Mouse (Mus musculus) CD4-positive, CD25-positive, alpha-beta regulatory T cell, adult 4 months (primary cell): ENCODE data around the gene Dyrk1a. TPM values are rescaled to one million over a fixed set of nuclear protein-coding genes. Genes with fewer than 3 reads are reported as not detected.

ENCODE experiments used
- ATAC-seq: one replicate; pipeline ENCODE4 v1.8.0; 2017
- polyA plus RNA-seq, 2 experiments: library from polyadenylated mRNA; unstranded; fragments of 100-300 nt; shearing (Covaris generic); gene quantifications; one replicate each; pipeline ENCODE4 v1.2.1; 2017

Dyrk1a gene
- polyA plus RNA-seq, 2 experiments from 2014 or later: 24.2 to 26.6 TPM

DNA sequence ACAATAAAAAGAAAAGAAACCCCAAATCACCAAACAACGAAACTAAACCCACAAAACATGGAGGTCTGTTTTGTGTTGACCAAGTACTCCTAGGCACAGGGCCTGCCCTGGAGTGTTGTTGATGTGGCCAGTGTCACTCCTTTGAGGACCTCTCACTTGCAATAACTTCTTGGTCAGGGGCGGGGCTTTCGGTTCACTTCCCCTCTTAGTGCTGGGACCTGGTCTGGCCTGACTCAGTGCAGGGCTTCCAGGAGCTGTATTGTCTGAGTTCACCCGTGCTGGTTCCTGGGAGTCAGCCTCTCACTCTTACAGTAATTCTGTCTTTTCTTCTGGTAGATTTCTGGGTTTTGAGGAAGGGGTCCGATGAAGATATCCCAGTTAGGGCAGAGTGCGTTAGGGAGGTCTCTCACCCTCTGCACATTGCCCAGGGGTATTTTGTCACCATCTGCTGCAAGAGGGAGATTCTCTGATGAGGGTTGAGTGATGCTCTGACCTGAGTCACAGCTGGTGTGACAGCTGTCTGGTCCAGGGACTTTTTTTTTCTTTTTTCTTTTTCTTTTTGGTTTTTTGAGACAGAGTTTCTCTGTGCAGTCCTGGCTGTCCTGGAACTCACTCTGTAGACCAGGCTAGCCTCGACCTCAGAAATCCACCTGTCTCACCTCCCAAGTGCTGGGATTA, 150.8 kb downstream of the Dyrk1a start:
- ATAC-seq: no peak

DNA sequence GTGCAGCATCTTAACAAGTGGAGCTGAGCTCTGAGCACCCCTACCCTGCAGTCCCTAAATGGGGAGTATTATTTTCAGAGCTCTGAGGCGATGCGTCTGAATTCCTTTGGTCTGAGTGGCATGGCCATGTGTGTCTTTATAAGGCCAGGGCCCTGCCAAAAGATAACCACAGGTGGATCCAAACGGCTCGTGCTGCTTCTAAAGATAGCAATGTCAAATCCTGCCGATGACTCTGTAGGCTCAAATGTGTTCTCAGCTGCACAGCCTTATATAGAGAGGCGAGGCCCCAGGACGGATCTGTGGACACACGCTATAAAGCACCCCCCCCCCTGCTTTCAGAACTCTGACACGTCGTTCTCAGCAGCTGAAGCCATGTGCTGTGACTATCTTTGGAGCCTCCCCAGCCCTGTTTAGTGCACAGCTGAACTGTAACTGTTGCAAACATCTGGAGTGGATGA, 151.8 kb downstream of the Dyrk1a start:
- no peak for ATAC-seq

DNA sequence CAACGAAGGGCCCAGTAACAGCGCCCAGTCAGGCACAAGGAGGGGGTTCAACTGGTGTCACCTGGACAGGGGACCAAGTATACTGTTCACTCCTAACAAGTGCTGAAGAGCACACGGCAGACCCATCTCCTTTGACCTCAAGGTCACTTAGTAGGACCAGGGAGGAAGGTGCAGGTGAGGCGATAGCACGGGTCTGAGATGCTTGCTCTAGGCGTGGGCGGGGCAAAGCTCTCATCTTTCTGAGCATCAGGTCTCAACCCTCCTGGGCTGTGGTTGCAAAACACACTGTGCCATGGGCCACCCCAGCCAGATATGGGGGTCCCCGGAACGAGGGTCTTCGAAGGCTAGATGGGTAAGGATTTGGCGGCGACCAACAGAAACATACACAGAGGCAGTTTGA, 153.1 kb downstream of the Dyrk1a start:
- no peak for ATAC-seq

- ATAC-seq: peak; percentile 90
Measured at GRCm38 (mm10) chr16:94724061-94724596, 154.3 kb downstream of the Dyrk1a start.

DNA sequence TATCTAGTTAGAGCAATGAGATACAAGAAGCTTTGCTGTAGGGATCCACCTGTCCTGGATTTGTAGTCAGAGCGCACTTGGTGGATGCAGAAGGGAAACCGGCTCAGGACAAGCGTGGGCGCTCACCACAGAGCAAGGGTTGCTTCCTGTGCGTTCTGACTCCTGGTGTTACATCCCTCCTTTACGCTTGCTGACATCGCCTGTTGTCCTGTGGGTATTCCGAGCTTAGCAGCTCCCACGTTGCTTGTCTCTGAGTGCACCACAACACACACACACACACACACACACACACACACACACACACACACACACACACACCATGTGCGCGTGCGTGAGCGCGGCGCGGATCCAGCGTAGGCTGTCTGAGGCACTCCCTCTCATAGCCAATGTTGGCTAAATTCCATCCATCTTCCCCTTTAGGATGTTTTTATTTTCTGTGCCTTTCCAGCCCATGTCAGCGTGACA, 155.0 kb downstream of the Dyrk1a start:
- peak; percentile 77 for ATAC-seq

- no peak for ATAC-seq
Measured at GRCm38 (mm10) chr16:94729236-94729635, 159.4 kb downstream of the Dyrk1a start.

DNA sequence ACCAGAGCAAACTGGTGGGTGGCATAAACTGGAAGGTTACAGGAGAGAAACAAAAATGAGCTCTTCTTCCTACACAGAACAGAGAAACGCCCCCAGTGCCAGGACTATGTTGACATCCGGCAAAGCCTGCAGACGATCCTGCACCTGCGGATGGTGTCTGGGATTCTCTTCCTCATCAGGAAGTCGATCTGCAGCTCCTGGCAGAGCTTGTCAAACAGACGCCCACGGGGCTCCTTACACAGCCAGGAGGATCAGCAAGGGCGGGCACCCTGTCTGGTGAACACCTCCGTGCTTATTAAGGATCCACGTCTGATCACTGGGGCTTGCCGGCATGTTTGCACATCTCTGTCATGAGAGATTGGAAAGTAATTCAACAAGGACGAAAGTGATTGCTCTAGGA, 161.2 kb downstream of the Dyrk1a start:
- ATAC-seq: no peak

- ATAC-seq: no peak
Measured at GRCm38 (mm10) chr16:94735472-94735871, 165.7 kb downstream of the Dyrk1a start.

DNA sequence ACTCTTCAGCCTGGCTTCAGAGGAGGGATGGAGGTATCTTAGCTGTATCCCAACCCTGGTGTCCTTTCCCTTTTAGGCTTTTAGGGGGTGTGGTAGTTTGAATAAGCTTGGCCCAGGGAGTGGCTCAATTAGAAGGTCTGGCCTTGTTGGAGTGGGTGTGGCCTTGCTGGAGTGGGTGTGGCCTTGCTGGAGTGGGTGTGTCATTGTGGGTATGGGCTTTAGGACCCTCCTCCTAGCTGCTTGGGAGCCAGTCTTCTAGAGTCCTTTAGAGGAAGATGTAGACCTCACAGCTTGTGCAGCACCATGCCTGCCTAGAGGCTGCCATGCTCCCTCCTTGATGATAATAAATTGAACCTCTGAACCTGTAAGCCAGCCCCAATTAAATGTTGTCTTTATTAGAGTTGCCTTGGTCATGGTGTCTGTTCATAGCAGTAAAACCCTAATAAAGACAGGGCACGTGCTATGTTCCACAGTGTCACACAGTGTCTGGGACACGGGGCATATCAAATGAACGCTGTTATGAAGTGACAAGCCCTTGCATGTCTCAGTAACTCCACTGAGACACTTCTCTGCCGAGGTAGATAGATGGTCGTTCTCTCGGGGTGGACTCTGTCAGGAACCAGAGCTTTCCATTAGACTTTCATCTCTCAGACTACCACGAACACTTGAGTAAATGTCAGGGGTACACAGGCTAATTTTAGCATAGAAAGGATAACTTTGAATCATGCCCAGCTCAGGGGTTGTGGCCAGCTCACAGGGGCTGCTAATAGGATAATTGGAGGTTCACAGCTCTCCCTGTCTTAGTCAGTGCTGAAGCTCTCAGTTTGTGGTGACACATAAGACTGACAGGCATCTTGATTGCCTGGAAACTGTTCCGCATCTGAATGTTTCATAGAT, 166.9 kb downstream of the Dyrk1a start:
- no peak for ATAC-seq

- no peak for ATAC-seq
Measured at GRCm38 (mm10) chr16:94737359-94737687, 167.5 kb downstream of the Dyrk1a start.

DNA sequence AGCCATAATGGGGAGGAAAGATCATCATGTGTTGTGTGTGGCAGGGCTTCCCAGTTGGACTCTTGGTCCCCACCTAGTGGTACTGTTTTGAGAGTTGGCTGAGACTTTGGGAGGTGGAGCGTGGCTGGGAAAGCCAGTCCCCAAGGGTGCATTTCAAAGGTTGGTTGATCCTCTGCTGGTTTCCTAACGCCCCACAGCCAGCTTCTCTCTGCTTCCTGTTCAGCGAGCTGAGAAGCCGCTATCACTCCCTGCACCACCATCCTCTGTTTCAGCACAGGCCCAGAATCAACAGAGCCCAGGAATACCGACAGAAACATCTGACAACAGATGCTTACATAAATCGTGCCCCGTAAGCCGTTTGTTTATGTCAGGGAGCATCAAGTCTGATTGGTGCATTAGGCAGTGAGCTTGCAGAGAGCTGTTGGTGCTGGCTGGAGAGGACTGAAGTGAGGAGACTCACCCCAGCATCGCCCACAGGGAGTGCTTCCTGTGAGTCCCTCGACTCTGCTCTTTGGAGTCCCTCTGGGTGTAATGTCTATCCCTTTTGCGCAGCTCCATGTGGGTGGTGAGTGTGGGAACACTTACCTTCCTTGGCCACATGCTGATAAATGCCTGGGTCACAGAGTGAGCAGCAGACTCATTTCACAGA, 174.2 kb downstream of the Dyrk1a start:
- no peak for ATAC-seq

DNA sequence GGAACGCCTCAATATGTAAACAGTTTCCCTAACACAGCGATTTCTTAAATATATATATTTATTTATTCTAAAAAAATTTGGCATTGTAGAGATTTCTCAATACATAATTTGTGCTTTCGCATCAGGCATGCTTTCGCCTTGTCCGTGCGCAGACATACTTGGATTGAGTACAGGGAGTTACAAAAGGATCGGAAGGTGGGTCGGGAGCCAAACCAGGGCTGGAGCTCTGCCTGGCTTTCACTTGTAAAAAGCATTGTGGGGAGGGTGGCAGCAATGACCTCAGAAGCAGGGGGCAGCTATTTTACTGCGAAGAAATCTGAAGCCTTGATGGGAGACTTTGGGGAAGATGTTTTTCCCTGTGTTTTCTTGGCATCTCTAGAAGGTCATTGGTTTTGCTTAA, 175.2 kb downstream of the Dyrk1a start:
- ATAC-seq: no peak

Other genes with a start within 250 kb of the Dyrk1a start
- gene Ripply3, start 241.6 kb upstream of the Dyrk1a start, polyA plus RNA-seq: 1 to 10 TPM in 1 of 2 experiments, under 1 TPM in 1; 0.95 to 1.1 TPM
- gene Ttc3, start 199.4 kb upstream of the Dyrk1a start, polyA plus RNA-seq: 10 to 100 TPM; 64.7 to 82.6 TPM
- gene Pigp, start 198.2 kb upstream of the Dyrk1a start, polyA plus RNA-seq: 10 to 100 TPM; 69.4 to 71.7 TPM
- 10 to 100 TPM; 89.2 to 95.1 TPM for gene Vps26c, start 43.2 kb upstream of the Dyrk1a start, polyA plus RNA-seq